Comparison of ENCODE assay signal across 27 mouse cellular contexts in the genomic region with DNA sequence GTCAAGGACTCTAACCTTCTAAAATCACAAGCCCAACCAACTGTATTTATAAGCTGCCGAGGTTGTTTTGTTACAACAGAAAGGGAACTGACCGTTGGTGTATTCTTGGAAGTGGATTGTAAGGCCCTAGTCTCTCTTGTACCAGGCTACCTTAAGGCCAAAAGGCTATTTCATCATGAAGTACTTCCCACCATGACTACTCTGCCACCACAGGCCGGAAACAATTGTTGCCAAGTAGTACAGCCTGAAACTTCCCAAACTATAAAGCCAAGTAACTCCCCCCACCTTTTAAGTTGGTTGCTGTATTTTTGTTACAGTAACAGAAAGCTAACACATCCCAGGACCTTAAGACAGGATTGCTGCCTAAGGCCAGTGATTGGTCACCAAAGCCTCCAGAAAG. TPM values are rescaled to one million over a fixed set of nuclear protein-coding genes. Genes with fewer than 3 reads are reported as not detected.
"Had no signal": no experiment of that assay in that cellular context is flagged by ENCODE, and none has a peak within 500 bp of the region (broad histone marks: within the 10 kb centered on the region; RNA-seq: fewer than 3 reads in every experiment).

No protein-coding gene starts in this region.

- DNase-seq: kidney, adult 18-20 months; kidney, adult 9 months; kidney, postnatal 14 days; layer of hippocampus, adult 9-11 months; liver; lung, adult 18-20 months; lung, postnatal 10 days; lung, postnatal 36 days; retina, postnatal 1 day; right cerebral cortex, postnatal 25 days; spleen, adult 18-20 months; thymus, adult 2 months; thymus, postnatal 25 days had no signal

- H3K27ac ChIP-seq: layer of hippocampus, adult 2 months; limb, embryonic 10.5 days; liver, embryonic 12.5 days; liver, embryonic 15.5 days; lung, embryonic 15.5 days; midbrain, embryonic 13.5 days; neural tube, embryonic 13.5 days; stomach, embryonic 15.5 days had no signal

- H3K9me3 ChIP-seq: limb, embryonic 10.5 days; limb, embryonic 13.5 days; liver, embryonic 12.5 days; liver, embryonic 15.5 days; lung, embryonic 15.5 days; midbrain, embryonic 10.5 days; midbrain, embryonic 13.5 days; neural tube, embryonic 13.5 days; stomach, embryonic 15.5 days had no signal

- H3K9ac ChIP-seq: limb, embryonic 13.5 days; liver, embryonic 12.5 days; liver, embryonic 15.5 days; lung, embryonic 15.5 days; neural tube, embryonic 13.5 days; stomach, embryonic 15.5 days had no signal

- H3K4me2 ChIP-seq: limb, embryonic 13.5 days; liver, embryonic 12.5 days; liver, embryonic 15.5 days; lung, embryonic 15.5 days; midbrain, embryonic 13.5 days; neural tube, embryonic 13.5 days; stomach, embryonic 15.5 days had no signal

- H3K4me1 ChIP-seq: limb, embryonic 10.5 days; limb, embryonic 13.5 days; stomach, embryonic 15.5 days had no signal

- H3K4me3 ChIP-seq: layer of hippocampus, adult 2 months; limb, embryonic 10.5 days; limb, embryonic 13.5 days; liver, embryonic 12.5 days; liver, embryonic 15.5 days; lung, embryonic 15.5 days; midbrain, embryonic 10.5 days; midbrain, embryonic 13.5 days; myocyte; neural tube, embryonic 13.5 days; stomach, embryonic 15.5 days had no signal

- H3K36me3 ChIP-seq: liver, embryonic 15.5 days had no signal

- ATAC-seq: liver, embryonic 12.5 days; midbrain, embryonic 13.5 days; midbrain, embryonic 16.5 days had no signal

- H3K27me3 ChIP-seq: limb, embryonic 13.5 days; liver, embryonic 12.5 days; liver, embryonic 15.5 days; lung, embryonic 15.5 days; midbrain, embryonic 13.5 days; neural tube, embryonic 13.5 days; stomach, embryonic 15.5 days had no signal

RNA-seq across cellular contexts. Expression of a gene that starts 11.3 kb away (rescaled TPM):
- total RNA-seq: neutrophil, adult 5-6 weeks had no signal

RNA-seq across cellular contexts. Expression of a gene that starts 12.2 kb away (rescaled TPM):
- total RNA-seq: neutrophil, adult 5-6 weeks had no signal

RNA-seq across cellular contexts. Expression of a gene that starts 14.9 kb away (rescaled TPM):
- total RNA-seq: monocyte, adult 5-6 weeks had no signal
